Mouse (Mus musculus): ENCODE measurements around the gene Cd200r1. TPM values are rescaled to one million over a fixed set of nuclear protein-coding genes. Genes with fewer than 3 reads are reported as not detected.

The Cd200r1 gene
- total and polyA plus RNA-seq, 3 experiments: 1.4 to 1.6 TPM; not detected in 1

- peak; percentile 60 for DNase-seq (ENCODE audit: low read depth, low spot score)
- no peaks in the 10 kb centered on the region for H3K9me3 ChIP-seq (replicated peaks; ENCODE audit: insufficient read depth, low read length)
- no peaks in the 10 kb centered on the region for H3K27me3 ChIP-seq (ENCODE audit: control insufficient read depth in 1 of 2, insufficient read depth in 2 of 2, low read length in 2 of 2)
- no peak overlapping the region for H3K9ac ChIP-seq (ENCODE audit: control insufficient read depth, low read depth, low read length, poor library complexity, severe bottlenecking)
- no peak overlapping the region for H3K4me3 ChIP-seq (ENCODE audit: control insufficient read depth in 1 of 2, insufficient read depth in 1 of 2, low read depth in 2 of 2, low read length in 2 of 2)
- H3K36me3 ChIP-seq (ENCODE audit: control insufficient read depth in 1 of 2, insufficient read depth in 2 of 2, low read length in 2 of 2): peaks cover 0 to 9% of the 10 kb centered on the region in 2 experiments; a peak in 2 of 4 replicates
- no peak overlapping the region for H3K27ac ChIP-seq (ENCODE audit: control insufficient read depth, low read depth, low read length)
- peaks cover 0 to 6% of the 10 kb centered on the region in 2 experiments; a peak in 1 of 4 replicates for H3K4me1 ChIP-seq (ENCODE audit: control insufficient read depth in 1 of 2, insufficient read depth in 2 of 2, low read length in 2 of 2)
- no peak for TF ChIP-seq NRF1 (IDR thresholded peaks at IDR 0.05; ENCODE audit: insufficient read depth, low read depth, low read length, poor library complexity, severe bottlenecking)
- TF ChIP-seq MYC (IDR thresholded peaks at IDR 0.05; ENCODE audit: low read depth, low read length): peak; percentile 91
- TF ChIP-seq USF2 (IDR thresholded peaks at IDR 0.05; ENCODE audit: borderline replicate concordance in 1 of 2, insufficient read depth in 1 of 2, low read depth in 1 of 2, low read length in 2 of 2): no peak
- TF ChIP-seq POLR2AphosphoS5 (IDR thresholded peaks at IDR 0.05; ENCODE audit: borderline replicate concordance, low read depth, low read length): no peak
- no peak for TF ChIP-seq TAL1 (IDR thresholded peaks at IDR 0.05; ENCODE audit: low read length)
- peak; percentile 86 for TF ChIP-seq RAD21 (IDR thresholded peaks at IDR 0.05; ENCODE audit: low read depth, low read length)
- peak; percentile 94 for TF ChIP-seq SMC3 (IDR thresholded peaks at IDR 0.05; ENCODE audit: low read depth, low read length)
- no peak for TF ChIP-seq EP300 (IDR thresholded peaks at IDR 0.05; ENCODE audit: low read depth in 1 of 2, low read length in 2 of 2)
- no peak for TF ChIP-seq ELF1 (IDR thresholded peaks at IDR 0.05; ENCODE audit: low read depth, low read length)
- no peak for TF ChIP-seq JUND (IDR thresholded peaks at IDR 0.05; ENCODE audit: low read depth, low read length)
- TF ChIP-seq HCFC1 (IDR thresholded peaks at IDR 0.05; ENCODE audit: low read depth, low read length): no peak
- TF ChIP-seq POLR2AphosphoS2 (IDR thresholded peaks at IDR 0.05; ENCODE audit: low read length): no peak
- peak; percentile 30 to 76 (median 42); a peak in 5 of 6 replicates for TF ChIP-seq CTCF (IDR thresholded peaks at IDR 0.05 in 2 of 3, conservative IDR thresholded peaks at IDR 0.05 in 1 of 3; ENCODE audit: control insufficient read depth in 1 of 3, insufficient read depth in 1 of 3, low read depth in 2 of 3, low read length in 3 of 3, poor library complexity in 1 of 3, severe bottlenecking in 1 of 3)
- TF ChIP-seq POLR2A (IDR thresholded peaks at IDR 0.05; ENCODE audit: control insufficient read depth in 1 of 2, insufficient read depth in 1 of 2, low read depth in 1 of 2, low read length in 2 of 2, poor library complexity in 1 of 2): no peak
- no peak for TF ChIP-seq MAX (IDR thresholded peaks at IDR 0.05; ENCODE audit: low read length)
- TF ChIP-seq ZC3H11A (IDR thresholded peaks at IDR 0.05; ENCODE audit: low read depth, low read length): peak; percentile 68
- H3K79me2 ChIP-seq (ENCODE audit: control insufficient read depth, insufficient read depth, low read length, poor library complexity): no peaks in the 10 kb centered on the region
These were observed 3.7 kb upstream of the Cd200r1 start for GRCm38 (mm10) chr16:44761811-44762210.

GRCm38 (mm10) chr16:44766320-44766892 is 870 bp downstream of the Cd200r1 start:
- DNase-seq (ENCODE audit: low read depth, low spot score): peak; percentile 37
- Histone ChIP-seq H3K9ac (ENCODE audit: control insufficient read depth, low read depth, low read length, poor library complexity, severe bottlenecking) (peak overlapping the region; percentile 62), H3K9me3 (replicated peaks; ENCODE audit: insufficient read depth, low read length) (no peaks in the 10 kb centered on the region), H3K27ac (ENCODE audit: control insufficient read depth, low read depth, low read length) (peak overlapping the region; percentile 64), H3K36me3 (ENCODE audit: control insufficient read depth in 1 of 2, insufficient read depth in 2 of 2, low read length in 2 of 2) (peaks cover 0 to 17% of the 10 kb centered on the region in 2 experiments; a peak in 2 of 4 replicates), H3K79me2 (ENCODE audit: control insufficient read depth, insufficient read depth, low read length, poor library complexity) (no peaks in the 10 kb centered on the region), H3K4me3 (ENCODE audit: control insufficient read depth in 1 of 2, insufficient read depth in 1 of 2, low read depth in 2 of 2, low read length in 2 of 2) (peak overlapping the region; percentile 63 to 67), H3K4me1 (ENCODE audit: control insufficient read depth in 1 of 2, insufficient read depth in 2 of 2, low read length in 2 of 2) (peaks cover 0 to 7% of the 10 kb centered on the region in 2 experiments; a peak in 2 of 4 replicates), H3K27me3 (ENCODE audit: control insufficient read depth in 1 of 2, insufficient read depth in 2 of 2, low read length in 2 of 2) (no peaks in the 10 kb centered on the region)
- peak; percentile 73 for TF ChIP-seq ZNF384 (IDR thresholded peaks at IDR 0.05; ENCODE audit: low read depth, low read length)
- no peak for TF ChIP-seq KAT2A (conservative IDR thresholded peaks at IDR 0.05; ENCODE audit: low read depth, low read length)
